Mouse (Mus musculus) intestine, postnatal 0 days (tissue): ENCODE measurements around the gene Ahrr. TPM values are rescaled to one million over a fixed set of nuclear protein-coding genes. Genes with fewer than 3 reads are reported as not detected.

Experiments
- ATAC-seq: fragments of 200-750 bp; cut with Nextera tagmentation; 2 replicates; pipeline ENCODE4 v1.8.0; 2017; ENCODE audit warnings: mild to moderate bottlenecking, moderate TSS enrichment, moderate library complexity
- H3K27ac ChIP-seq: fragments of 300-500 bp; sonication (generic); 2 replicates; pipeline ENCODE4 v1.5.1; 2014; ENCODE audit warnings: mild to moderate bottlenecking, low read depth, low read length, moderate library complexity
- H3K27me3 ChIP-seq: fragments of 300-500 bp; sonication (generic); replicated peaks from 2 replicates; pipeline ENCODE4 v1.6.1; 2014; ENCODE audit warnings: low read length, mixed read lengths; ENCODE audit not compliant: control insufficient read depth, insufficient read depth
- H3K36me3 ChIP-seq: fragments of 300-500 bp; sonication (generic); 2 replicates; pipeline ENCODE4 v1.6.1; 2014; ENCODE audit warnings: mild to moderate bottlenecking, moderate library complexity; ENCODE audit not compliant: control insufficient read depth, insufficient read depth
- H3K4me1 ChIP-seq: fragments of 300-500 bp; sonication (generic); replicated peaks from 2 replicates; pipeline ENCODE4 v1.6.1; 2014; ENCODE audit warnings: antibody characterized with exemption, low read length, mixed read lengths; ENCODE audit not compliant: control insufficient read depth, insufficient read depth
- H3K4me2 ChIP-seq: fragments of 300-500 bp; sonication (generic); replicated peaks from 2 replicates; pipeline ENCODE4 v1.6.1; 2014; ENCODE audit warnings: low read depth, mild to moderate bottlenecking, moderate library complexity
- H3K4me3 ChIP-seq: fragments of 300-500 bp; sonication (generic); 2 replicates; pipeline ENCODE4 v1.5.1; 2014; ENCODE audit warnings: low read depth, low read length
- H3K9ac ChIP-seq: fragments of 300-500 bp; sonication (generic); 2 replicates; pipeline ENCODE4 v1.6.1; 2014; ENCODE audit warnings: mild to moderate bottlenecking, low read depth, low read length
- H3K9me3 ChIP-seq: fragments of 300-500 bp; sonication (generic); 2 replicates; pipeline ENCODE4 v1.6.1; 2016; ENCODE audit warnings: mixed run types; ENCODE audit not compliant: control insufficient read depth
- CTCF ChIP-seq: sonication (generic); IDR thresholded peaks from 2 replicates; pipeline ENCODE4 v1.5.1; 2016; ENCODE audit warnings: low read depth, mild to moderate bottlenecking, control low read depth, antibody characterized with exemption, moderate library complexity
- WGBS: fragments of 180-500 bp; shearing (Covaris S2); extraction: QIAGEN DNeasy Blood & Tissue Kit; methylation state at CpG from one replicate; pipeline ENCODE4 v1.1.7; 2014; 5-methylcytosine and 5-hydroxymethylcytosine counted together
- polyA plus RNA-seq: library from polyadenylated mRNA; unstranded; fragments of >200 nt; fragmentation: Nextera tagmentation; extraction: Ambion mirVana; gene quantifications from 2 replicates; pipeline ENCODE4 v1.2.1, GENCODE M21; 2015

Gene Ahrr
- polyA plus RNA-seq, 1 experiment from 2014 or later: 0.50 TPM

DNA sequence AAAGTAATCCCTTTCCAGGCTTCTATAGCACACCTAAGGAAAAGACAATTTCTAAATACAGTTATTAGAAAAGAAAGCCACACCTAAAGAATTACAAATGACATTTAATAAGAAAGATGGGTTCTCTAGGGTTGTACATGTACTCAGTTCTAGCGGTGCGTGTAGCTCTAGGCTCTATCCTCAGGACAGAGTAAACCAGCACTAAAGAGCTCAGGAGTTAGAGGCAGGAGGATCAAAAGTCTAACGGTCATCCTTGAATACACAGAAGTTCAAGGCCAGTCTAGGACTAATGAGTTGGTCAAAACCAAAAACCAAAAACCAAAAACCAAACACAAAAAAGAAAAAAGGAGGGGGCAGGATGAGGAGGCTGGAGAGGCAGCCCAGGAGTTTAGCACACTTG, 22.5 kb upstream of the Ahrr start:
- no peak for TF ChIP-seq CTCF
- H3K36me3 ChIP-seq: peaks cover 21% of the 10 kb centered on the region
- 87% methylated on average over 3 of the region's 3 CpGs for WGBS
- no peaks in the 10 kb centered on the region for H3K4me1 ChIP-seq
- H3K4me3 ChIP-seq: no peak overlapping the region
- H3K9ac ChIP-seq: no peak overlapping the region
- no peak overlapping the region for H3K4me2 ChIP-seq
- no peak for ATAC-seq
- H3K9me3 ChIP-seq: no peaks in the 10 kb centered on the region
- H3K27me3 ChIP-seq: no peaks in the 10 kb centered on the region
- no peak overlapping the region for H3K27ac ChIP-seq

DNA sequence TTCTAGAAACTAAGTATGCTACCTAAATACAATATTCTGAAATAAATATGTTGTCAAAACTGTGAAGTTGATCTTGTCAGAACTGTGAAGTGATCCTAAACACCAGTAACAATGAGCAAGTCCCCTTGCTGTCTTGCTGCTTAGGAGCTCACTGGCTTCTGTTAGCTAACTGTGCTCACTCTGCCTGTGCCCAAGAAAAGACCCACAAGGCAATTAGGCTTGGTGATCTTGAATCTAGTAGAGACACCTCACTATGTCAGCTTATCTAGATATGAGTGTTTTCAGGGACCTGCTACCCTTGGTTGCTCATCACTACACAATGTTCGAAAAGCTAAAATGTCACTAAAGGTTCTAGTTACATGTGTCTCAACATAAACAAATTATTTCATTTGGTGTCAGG, 13.6 kb upstream of the Ahrr start:
- Histone ChIP-seq H3K9ac (no peak overlapping the region), H3K4me2 (no peak overlapping the region), H3K4me3 (no peak overlapping the region), H3K4me1 (no peaks in the 10 kb centered on the region), H3K27me3 (no peaks in the 10 kb centered on the region), H3K9me3 (no peaks in the 10 kb centered on the region), H3K36me3 (peaks cover 70% of the 10 kb centered on the region), H3K27ac (no peak overlapping the region)
- no peak for TF ChIP-seq CTCF
- 88% methylated on average over 1 of the region's 1 CpGs for WGBS
- ATAC-seq: no peak

DNA sequence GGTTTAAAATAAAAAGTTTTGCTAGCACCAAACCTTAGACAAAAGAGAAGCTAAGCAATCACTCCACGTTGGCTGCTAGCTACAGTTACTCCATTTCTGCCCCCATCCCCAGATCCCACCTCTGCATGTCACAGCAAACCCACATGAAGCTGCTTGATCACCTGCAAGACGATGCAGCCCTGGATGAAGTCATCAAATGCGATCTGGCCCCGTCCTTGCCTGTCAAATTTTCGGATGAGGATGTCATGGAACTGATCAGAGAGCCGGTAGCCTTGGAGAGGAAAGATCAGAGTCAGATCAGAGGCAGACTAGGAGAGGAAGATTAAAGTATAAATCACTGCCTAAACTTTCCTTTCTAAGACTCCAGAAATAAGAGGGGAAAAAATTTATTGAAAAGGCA, 13.2 kb upstream of the Ahrr start:
- no peak overlapping the region for H3K9ac ChIP-seq
- H3K27me3 ChIP-seq: no peaks in the 10 kb centered on the region
- H3K4me2 ChIP-seq: no peak overlapping the region
- no peak for ATAC-seq
- H3K9me3 ChIP-seq: no peaks in the 10 kb centered on the region
- TF ChIP-seq CTCF: no peak
- no peak overlapping the region for H3K27ac ChIP-seq
- H3K4me1 ChIP-seq: no peaks in the 10 kb centered on the region
- WGBS: 92% methylated on average over 6 of the region's 6 CpGs
- peaks cover 66% of the 10 kb centered on the region for H3K36me3 ChIP-seq
- H3K4me3 ChIP-seq: no peak overlapping the region

DNA sequence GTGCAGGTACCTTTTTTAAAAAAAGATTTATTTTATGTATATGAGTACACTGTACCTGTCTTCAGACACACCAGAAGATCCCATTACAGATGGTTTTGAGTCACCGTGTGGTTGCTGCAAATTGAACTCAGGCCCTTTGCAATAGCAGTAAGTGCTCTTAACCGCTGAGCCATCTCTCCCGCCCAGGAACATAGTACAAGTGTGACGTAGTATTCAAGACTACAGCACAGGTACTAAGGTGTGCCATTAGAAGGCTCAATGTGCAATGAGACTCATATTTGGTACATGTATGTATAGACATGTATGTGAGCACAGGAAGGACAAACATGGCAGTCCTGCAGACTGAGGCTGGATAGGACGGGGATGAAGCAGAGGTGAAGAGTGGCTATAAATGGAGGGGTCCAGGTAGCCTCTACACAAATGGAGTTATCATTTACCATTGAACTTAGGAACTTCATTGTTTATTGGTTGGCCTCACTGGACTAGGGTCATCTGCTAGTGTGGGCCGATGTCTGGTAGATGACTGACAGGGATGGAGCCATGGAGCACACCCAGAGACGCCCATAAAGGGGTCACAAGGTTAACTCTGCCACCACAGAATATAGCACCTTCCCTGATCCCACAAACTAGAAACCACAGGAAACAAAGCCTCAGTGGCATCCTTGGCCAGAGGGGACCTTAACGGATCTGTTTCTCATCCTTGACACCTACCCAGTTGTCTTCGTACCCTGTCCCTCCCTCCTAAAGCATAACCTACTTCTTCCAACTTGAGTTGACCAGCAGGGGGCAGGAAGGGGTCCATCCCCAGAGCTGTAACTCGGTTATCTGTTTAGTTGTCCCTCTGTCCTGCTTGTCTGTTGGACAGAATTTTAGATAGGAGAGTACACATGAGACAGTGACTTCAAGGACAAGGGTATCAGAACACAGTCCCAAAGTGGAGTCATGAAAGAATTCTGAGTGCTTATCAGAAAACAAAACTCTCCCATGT, 10.2 kb upstream of the Ahrr start:
- Histone ChIP-seq H3K9me3 (no peaks in the 10 kb centered on the region), H3K36me3 (peaks cover 45% of the 10 kb centered on the region), H3K4me1 (no peaks in the 10 kb centered on the region), H3K4me3 (no peak overlapping the region), H3K9ac (no peak overlapping the region), H3K27me3 (no peaks in the 10 kb centered on the region), H3K27ac (no peak overlapping the region), H3K4me2 (no peak overlapping the region)
- 63% methylated on average over 10 of the region's 10 CpGs for WGBS
- TF ChIP-seq CTCF: peak; percentile 60
- ATAC-seq: peak; percentile 79

DNA sequence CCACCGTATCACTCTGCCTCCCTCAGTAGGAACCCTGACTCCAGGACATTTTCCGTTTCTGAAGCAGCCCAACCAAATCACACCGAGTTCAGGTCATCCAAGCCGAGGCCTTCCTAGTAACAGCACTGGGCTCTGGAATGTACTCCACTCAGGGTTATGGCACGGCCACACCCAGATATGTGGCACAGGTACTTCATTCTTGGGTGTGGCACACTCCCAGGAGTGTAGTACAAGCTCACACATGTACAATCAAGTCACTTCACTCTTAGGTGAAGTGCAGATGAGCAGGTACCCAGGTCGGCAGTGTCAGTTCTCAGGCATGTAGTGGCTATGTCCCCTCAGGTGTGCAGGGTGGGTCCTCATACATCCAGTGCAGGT, 9.5 kb upstream of the Ahrr start:
- no peaks in the 10 kb centered on the region for H3K27me3 ChIP-seq
- no peak overlapping the region; the same call in 1 of the 2 replicates for H3K27ac ChIP-seq
- H3K9me3 ChIP-seq: no peaks in the 10 kb centered on the region
- 38% methylated on average over 6 of the region's 6 CpGs for WGBS
- no peak overlapping the region for H3K9ac ChIP-seq
- no peak overlapping the region for H3K4me2 ChIP-seq
- no peaks in the 10 kb centered on the region for H3K4me1 ChIP-seq
- peaks cover 40% of the 10 kb centered on the region for H3K36me3 ChIP-seq
- TF ChIP-seq CTCF: no peak
- peak; percentile 90 for ATAC-seq
- no peak overlapping the region for H3K4me3 ChIP-seq

DNA sequence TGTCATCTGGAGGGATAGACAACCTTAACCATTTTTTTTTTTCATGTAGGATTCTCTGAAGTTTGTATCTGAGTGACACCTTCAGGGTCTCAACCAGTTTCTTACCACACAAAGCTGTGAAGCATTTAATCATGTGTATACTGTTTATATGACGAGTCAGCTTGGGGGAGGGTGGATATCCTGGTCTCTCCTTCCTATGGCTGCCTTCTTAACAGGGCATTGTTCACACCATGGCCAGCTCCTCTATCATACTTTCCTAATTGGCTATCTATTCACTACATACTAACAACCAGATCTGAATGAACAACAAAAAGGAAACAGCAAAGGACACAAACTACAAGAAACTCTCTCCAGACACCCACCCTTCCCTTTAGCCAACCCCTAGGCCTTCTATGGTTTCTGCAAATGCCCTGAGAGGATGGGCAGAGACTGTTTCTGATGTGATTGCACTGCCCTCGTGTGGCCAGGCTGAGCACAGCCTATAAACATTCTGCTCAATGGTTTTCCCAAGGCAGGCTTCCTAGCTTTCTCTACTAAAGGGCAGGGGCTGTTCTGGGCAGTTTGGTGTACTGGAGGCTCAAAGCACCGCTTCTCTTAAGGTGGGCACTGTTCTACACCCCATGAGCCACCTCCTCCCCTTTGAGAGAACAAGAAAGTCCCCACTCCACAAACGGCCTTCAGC, 8.9 kb upstream of the Ahrr start:
- H3K4me1 ChIP-seq: no peaks in the 10 kb centered on the region
- no peaks in the 10 kb centered on the region for H3K27me3 ChIP-seq
- H3K27ac ChIP-seq: no peak overlapping the region
- H3K9me3 ChIP-seq: no peaks in the 10 kb centered on the region
- TF ChIP-seq CTCF: peak; percentile 96
- 32% methylated on average over 4 of the region's 4 CpGs for WGBS
- no peak overlapping the region for H3K4me3 ChIP-seq
- H3K9ac ChIP-seq: no peak overlapping the region
- H3K36me3 ChIP-seq: peaks cover 35% of the 10 kb centered on the region
- ATAC-seq: peak; percentile 62
- no peak overlapping the region for H3K4me2 ChIP-seq
